Mouse (Mus musculus) forebrain, postnatal 0 days (tissue): ENCODE data around the gene Uri1. TPM values are rescaled to one million over a fixed set of nuclear protein-coding genes. Genes with fewer than 3 reads are reported as not detected.

Experiments
- ATAC-seq: fragments of 200-750 bp; cut with Nextera tagmentation; 2 replicates; pipeline ENCODE4 v1.8.0; 2017; ENCODE audit warnings: mild to moderate bottlenecking, moderate library complexity
- DNase-seq: peaks from one replicate; pipeline ENCODE4 v3.0.0-alpha.2; 2015
- H3K27ac ChIP-seq: fragments of 300-500 bp; sonication (generic); 2 replicates; pipeline ENCODE4 v1.5.1; 2014; ENCODE audit warnings: low read depth, mild to moderate bottlenecking, antibody characterized with exemption, low read length, moderate library complexity, mixed read lengths
- H3K27me3 ChIP-seq: fragments of 300-500 bp; sonication (generic); 2 replicates; pipeline ENCODE4 v1.6.1; 2014; ENCODE audit warnings: mild to moderate bottlenecking, low read length, mixed read lengths; ENCODE audit not compliant: insufficient read depth
- H3K36me3 ChIP-seq: fragments of 300-500 bp; sonication (generic); 2 replicates; pipeline ENCODE4 v1.6.1; 2014; ENCODE audit warnings: mild to moderate bottlenecking, moderate library complexity; ENCODE audit not compliant: insufficient read depth
- H3K4me1 ChIP-seq: fragments of 300-500 bp; sonication (generic); 2 replicates; pipeline ENCODE4 v1.6.1; 2014; ENCODE audit warnings: antibody characterized with exemption; ENCODE audit not compliant: insufficient read depth
- H3K4me2 ChIP-seq: fragments of 300-500 bp; sonication (generic); 2 replicates; pipeline ENCODE4 v1.6.1; 2014; ENCODE audit warnings: low read depth, mild to moderate bottlenecking, moderate library complexity
- H3K4me3 ChIP-seq: fragments of 300-500 bp; sonication (generic); 2 replicates; pipeline ENCODE4 v1.5.1; 2014; ENCODE audit warnings: low read depth, low read length, mixed read lengths
- H3K9ac ChIP-seq: fragments of 300-500 bp; sonication (generic); 2 replicates; pipeline ENCODE4 v1.6.1; 2014; ENCODE audit warnings: mild to moderate bottlenecking
- H3K9me3 ChIP-seq: fragments of 300-500 bp; sonication (generic); 2 replicates; pipeline ENCODE4 v1.6.1; 2016; ENCODE audit warnings: low read length
- CTCF ChIP-seq: sonication (generic); IDR thresholded peaks from 2 replicates; pipeline ENCODE4 v1.5.1; 2016; ENCODE audit warnings: antibody characterized with exemption, control low read depth, low read depth
- WGBS: fragments of 180-500 bp; shearing (Covaris S2); extraction: QIAGEN DNeasy Blood & Tissue Kit; methylation state at CpG from one replicate; pipeline ENCODE4 v1.1.7; 2014; 5-methylcytosine and 5-hydroxymethylcytosine counted together
- polyA plus RNA-seq: library from polyadenylated mRNA; unstranded; fragments of >200 nt; fragmentation: Nextera tagmentation; extraction: Ambion mirVana; gene quantifications from 2 replicates; pipeline ENCODE4 v1.2.1, GENCODE M21; 2015
- total RNA-seq: library from RNA; depleted of rRNA; stranded (reverse); fragments of >200 nt; gene quantifications from 2 replicates; pipeline ENCODE4 v1.2.3, GENCODE M21; 2014

The Uri1 gene
- total and polyA plus RNA-seq, 2 experiments from 2014 or later = 39.0 to 49.4 TPM

GRCm38 (mm10) chr7:37929738-37930137, 93.6 kb downstream of the Uri1 start:
- TF ChIP-seq CTCF = no peak
- H3K9ac ChIP-seq = no peak overlapping the region
- DNase-seq (peak; percentile 27), ATAC-seq (peak; percentile 73)
- H3K9me3 ChIP-seq = no peaks in the 10 kb centered on the region
- no peaks in the 10 kb centered on the region for H3K4me1 ChIP-seq
- no peaks in the 10 kb centered on the region for H3K36me3 ChIP-seq
- WGBS = 32% methylated on average over 5 of the region's 5 CpGs
- H3K27ac ChIP-seq = no peak overlapping the region
- H3K4me2 ChIP-seq = no peak overlapping the region
- no peak overlapping the region for H3K4me3 ChIP-seq
- H3K27me3 ChIP-seq = no peaks in the 10 kb centered on the region

- Histone ChIP-seq H3K36me3 (no peaks in the 10 kb centered on the region), H3K4me2 (no peak overlapping the region), H3K27ac (no peak overlapping the region), H3K27me3 (no peaks in the 10 kb centered on the region), H3K4me1 (0 out of 2 replicates have a peak, but pooled peaks cover 3% of the 10 kb centered on the region), H3K9me3 (no peaks in the 10 kb centered on the region), H3K4me3 (no peak overlapping the region), H3K9ac (no peak overlapping the region)
- WGBS = 79% methylated on average over 4 of the region's 4 CpGs
- DNase-seq (no peak), ATAC-seq (no peak)
- TF ChIP-seq CTCF = peak; percentile 38; the same call in 1 of the 2 replicates
Measured at GRCm38 (mm10) chr7:37922999-37923398, 100.4 kb downstream of the Uri1 start.

DNA sequence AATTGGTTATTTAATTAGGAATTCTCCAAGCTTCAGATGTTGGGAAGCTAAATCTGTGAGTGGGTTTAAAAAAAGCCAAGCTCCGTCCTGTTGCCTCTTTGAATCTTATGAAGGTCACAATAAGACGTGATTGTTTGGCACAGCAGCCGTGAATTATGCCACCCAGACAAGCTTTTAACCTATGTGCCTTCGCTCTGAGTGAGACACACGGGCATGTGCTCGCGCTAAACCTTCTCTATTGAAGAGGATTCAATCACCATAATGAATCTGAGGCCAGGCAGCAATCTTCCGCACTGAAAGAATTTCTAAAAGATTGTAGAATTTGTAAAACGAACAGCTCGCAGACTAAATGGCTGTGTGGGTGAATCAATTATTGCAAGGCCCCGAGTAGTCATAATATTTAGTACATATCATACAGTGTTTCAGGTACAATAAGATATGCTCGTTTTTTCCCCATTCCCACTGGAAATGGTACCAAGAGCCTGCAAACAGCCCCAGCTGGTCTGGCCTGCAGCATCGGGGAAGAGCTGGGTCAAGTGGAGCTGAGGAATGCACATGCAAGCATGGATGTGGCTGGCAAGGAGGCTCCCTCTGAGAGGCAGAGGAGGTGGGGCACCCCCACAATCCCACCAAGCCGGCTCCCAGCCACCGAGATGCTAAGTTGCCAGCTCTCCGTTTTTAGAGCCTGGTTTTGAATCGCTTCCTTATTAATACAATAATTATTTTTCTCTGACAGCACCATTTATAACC, 101.5 kb downstream of the Uri1 start:
- no peak overlapping the region for H3K27ac ChIP-seq
- no peaks in the 10 kb centered on the region for H3K27me3 ChIP-seq
- no peaks in the 10 kb centered on the region for H3K9me3 ChIP-seq
- ATAC-seq (no peak; the same call in 1 of the 2 replicates), DNase-seq (peak; percentile 25)
- no peak overlapping the region for H3K4me2 ChIP-seq
- WGBS = 22% methylated on average over 17 of the region's 17 CpGs
- no peak for TF ChIP-seq CTCF
- H3K4me3 ChIP-seq = no peak overlapping the region
- H3K9ac ChIP-seq = no peak overlapping the region
- no peaks in the 10 kb centered on the region for H3K36me3 ChIP-seq
- H3K4me1 ChIP-seq = 0 out of 2 replicates have a peak, but pooled peaks cover 3% of the 10 kb centered on the region

GRCm38 (mm10) chr7:37918926-37919325, 104.4 kb downstream of the Uri1 start:
- no peak overlapping the region for H3K27ac ChIP-seq
- no peak overlapping the region for H3K4me3 ChIP-seq
- no peak overlapping the region for H3K9ac ChIP-seq
- no peaks in the 10 kb centered on the region for H3K36me3 ChIP-seq
- WGBS = 63% methylated on average over 10 of the region's 10 CpGs
- DNase-seq (no peak), ATAC-seq (no peak)
- H3K9me3 ChIP-seq = no peaks in the 10 kb centered on the region
- H3K4me2 ChIP-seq = no peak overlapping the region
- no peak for TF ChIP-seq CTCF
- no peaks in the 10 kb centered on the region for H3K27me3 ChIP-seq
- 0 out of 2 replicates have a peak, but pooled peaks cover 3% of the 10 kb centered on the region for H3K4me1 ChIP-seq

DNA sequence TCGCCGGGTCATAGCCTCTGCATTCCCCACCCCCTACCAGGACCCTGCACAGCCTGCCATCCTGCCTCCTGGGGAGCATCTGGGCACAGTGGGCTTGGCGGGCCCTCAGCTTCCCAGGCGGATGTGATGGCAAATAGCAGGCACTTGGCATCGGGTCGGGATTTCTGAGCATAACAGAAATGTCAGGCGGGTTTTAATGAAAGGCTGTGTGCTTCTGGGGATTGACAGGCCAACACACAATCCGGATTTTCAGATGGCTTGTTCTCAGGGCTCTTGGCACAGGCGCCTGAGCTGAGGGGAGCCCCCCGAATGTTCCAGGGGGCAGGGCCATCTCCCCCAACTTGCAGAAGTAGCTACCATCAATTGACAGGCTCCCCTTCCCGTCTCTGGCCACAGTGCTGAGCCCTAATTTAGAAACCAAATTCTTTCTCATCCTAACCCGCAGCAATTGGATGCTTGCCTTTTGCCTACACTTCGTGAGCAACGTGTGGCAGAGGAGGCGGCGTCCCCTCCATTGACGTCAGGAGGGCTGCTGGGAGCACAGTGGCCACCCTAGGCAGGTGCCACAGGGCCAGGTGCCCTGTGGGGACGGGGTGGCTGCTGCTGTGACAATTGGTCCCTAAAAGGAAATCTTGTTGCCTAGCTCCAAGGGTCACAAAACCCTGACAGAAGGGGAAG, 106.5 kb downstream of the Uri1 start:
- Histone ChIP-seq H3K36me3 (no peaks in the 10 kb centered on the region), H3K4me2 (peak overlapping the region; percentile 8; the same call in 1 of the 2 replicates), H3K9ac (no peak overlapping the region), H3K27me3 (no peaks in the 10 kb centered on the region), H3K4me1 (0 out of 2 replicates have a peak, but pooled peaks cover 3% of the 10 kb centered on the region), H3K9me3 (no peaks in the 10 kb centered on the region), H3K4me3 (no peak overlapping the region), H3K27ac (peak overlapping the region; percentile 35; the same call in 1 of the 2 replicates)
- no peak for TF ChIP-seq CTCF
- ATAC-seq (peak; percentile 80), DNase-seq (peak; percentile 73)
- 28% methylated on average over 18 of the region's 18 CpGs for WGBS

GRCm38 (mm10) chr7:37911802-37912122, 111.6 kb downstream of the Uri1 start:
- H3K4me3 ChIP-seq = no peak overlapping the region
- H3K9ac ChIP-seq = no peak overlapping the region
- ATAC-seq (no peak), DNase-seq (no peak)
- H3K27ac ChIP-seq = no peak overlapping the region
- no peaks in the 10 kb centered on the region for H3K27me3 ChIP-seq
- no peaks in the 10 kb centered on the region for H3K36me3 ChIP-seq
- H3K9me3 ChIP-seq = no peaks in the 10 kb centered on the region
- WGBS = 13% methylated on average over 3 of the region's 3 CpGs
- TF ChIP-seq CTCF = no peak
- H3K4me1 ChIP-seq = no peaks in the 10 kb centered on the region
- H3K4me2 ChIP-seq = no peak overlapping the region
